Mouse (Mus musculus) gastrocnemius, postnatal 14 days (tissue): Measurements from ENCODE around the gene Anp32b. TPM values are rescaled to one million over a fixed set of nuclear protein-coding genes. Genes with fewer than 3 reads are reported as not detected.
A peak's percentile ranks its signal among the peaks of the same experiment; 100 is the strongest.

Experiments
- DNase-seq: peaks from one replicate; pipeline ENCODE4 v3.0.0; 2021; ENCODE audit warnings: mixed read lengths
- intact Hi-C: fragments of 180-260 bp; cut with DNase I; formaldehyde crosslinking; loops from one replicate; pipeline ENCODE4 v1.15.1; 2025; ENCODE audit warnings: low total_unique reads
- total RNA-seq, 2 experiments: library from RNA; stranded (reverse); gene quantifications; 2 replicates each; pipeline ENCODE4 v1.2.3; 2021

Anp32b gene
- total RNA-seq, 2 experiments from 2014 or later = 69.9 to 78.8 TPM

- intact Hi-C loops = no loop called here
- no peak for DNase-seq
Measured at GRCm38 (mm10) chr4:46498511-46498910, 47.8 kb downstream of the Anp32b start.

GRCm38 (mm10) chr4:46498976-46499375, 48.3 kb downstream of the Anp32b start:
- intact Hi-C loops = no loop called here
- no peak for DNase-seq

- intact Hi-C loops = loop anchor here (10.0 kb wide), 1 partner anchor 162 kb away; no protein-coding TSS in a partner anchor
- DNase-seq = no peak
Measured at GRCm38 (mm10) chr4:46502606-46503502, 52.2 kb downstream of the Anp32b start.

GRCm38 (mm10) chr4:46503881-46504280, 53.2 kb downstream of the Anp32b start:
- DNase-seq = no peak
- intact Hi-C loops = loop anchor here (10.0 kb wide), 1 partner anchor 161 kb away; no protein-coding TSS in a partner anchor

GRCm38 (mm10) chr4:46505361-46506057, 54.8 kb downstream of the Anp32b start:
- no peak for DNase-seq
- intact Hi-C loops = loop anchor here (10.0 kb wide), 1 partner anchor 159 kb away; no protein-coding TSS in a partner anchor

GRCm38 (mm10) chr4:46506801-46507610, 56.3 kb downstream of the Anp32b start:
- DNase-seq = peak; percentile 98
- intact Hi-C loops = loop anchor here (10.0 kb wide), 1 partner anchor 158 kb away; no protein-coding TSS in a partner anchor

GRCm38 (mm10) chr4:46507736-46508460, 57.2 kb downstream of the Anp32b start:
- DNase-seq = peak; percentile 79
- intact Hi-C loops = loop anchor here (10.0 kb wide), 1 partner anchor 157 kb away; no protein-coding TSS in a partner anchor

- no peak for DNase-seq
- intact Hi-C loops = no loop called here
Measured at GRCm38 (mm10) chr4:46520491-46520890, 69.8 kb downstream of the Anp32b start.

GRCm38 (mm10) chr4:46521457-46521856, 70.8 kb downstream of the Anp32b start:
- DNase-seq = no peak

More at GRCm38 (mm10) chr4:46521457-46521856, 70.8 kb downstream of the Anp32b start:
- intact Hi-C loops = no loop called here

Other genes with a start within 250 kb of the Anp32b start
- not detected for gene Foxe1, start 107.3 kb upstream of the Anp32b start, total RNA-seq
- 1 to 10 TPM; 3.0 to 3.1 TPM for gene Trmo, start 61.5 kb upstream of the Anp32b start, total RNA-seq
- gene Hemgn, start 37.4 kb upstream of the Anp32b start, total RNA-seq = not detected
- 10 to 100 TPM; 23.6 to 29.1 TPM for gene Nans, start 38.3 kb downstream of the Anp32b start, total RNA-seq
- gene Trim14, start 85.2 kb downstream of the Anp32b start, total RNA-seq = under 1 TPM; 0.66 to 0.93 TPM
- gene Coro2a, start 151.3 kb downstream of the Anp32b start, total RNA-seq = under 1 TPM; 0.27 to 0.66 TPM
- gene Tbc1d2, start 199.3 kb downstream of the Anp32b start, total RNA-seq = 1 to 10 TPM; 1.1 TPM